Mouse (Mus musculus) intestine, embryonic 16.5 days (tissue): ENCODE data around the gene Fkbp7. TPM values are rescaled to one million over a fixed set of nuclear protein-coding genes. Genes with fewer than 3 reads are reported as not detected.
"Not testable (repeated sequence)": the region's sequence is repeated elsewhere in the genome, so short reads cannot be mapped to it uniquely, and the experiment has no call there.

Source experiments
- ATAC-seq: fragments of 200-750 bp; cut with Nextera tagmentation; 2 replicates; pipeline ENCODE4 v1.8.0; 2017; ENCODE audit warnings: moderate TSS enrichment, moderate library complexity
- H3K27ac ChIP-seq: fragments of 300-500 bp; sonication (generic); 2 replicates; pipeline ENCODE4 v1.5.1; 2014; ENCODE audit warnings: mild to moderate bottlenecking, low read length
- H3K27me3 ChIP-seq: fragments of 300-500 bp; sonication (generic); replicated peaks from 2 replicates; pipeline ENCODE4 v1.6.1; 2014; ENCODE audit warnings: low read length, control low read depth, mixed read lengths; ENCODE audit not compliant: control insufficient read depth, insufficient read depth
- H3K36me3 ChIP-seq: fragments of 300-500 bp; sonication (generic); 2 replicates; pipeline ENCODE4 v1.6.1; 2014; ENCODE audit warnings: low read length, control low read depth; ENCODE audit not compliant: control insufficient read depth, insufficient read depth
- H3K4me1 ChIP-seq: fragments of 300-500 bp; sonication (generic); 2 replicates; pipeline ENCODE4 v1.6.1; 2014; ENCODE audit warnings: low read length, control low read depth, mixed read lengths; ENCODE audit not compliant: control insufficient read depth, insufficient read depth
- H3K4me2 ChIP-seq: fragments of 300-500 bp; sonication (generic); 2 replicates; pipeline ENCODE4 v1.6.1; 2014; ENCODE audit warnings: low read depth, low read length, control low read depth
- H3K4me3 ChIP-seq: fragments of 300-500 bp; sonication (generic); 2 replicates; pipeline ENCODE4 v1.5.1; 2014; ENCODE audit warnings: mild to moderate bottlenecking, low read length
- H3K9ac ChIP-seq: fragments of 300-500 bp; sonication (generic); 2 replicates; pipeline ENCODE4 v1.6.1; 2014; ENCODE audit warnings: low read depth, low read length
- H3K9me3 ChIP-seq: fragments of 300-500 bp; sonication (generic); 2 replicates; pipeline ENCODE4 v1.6.1; 2016; ENCODE audit warnings: low read length, control low read depth; ENCODE audit not compliant: control insufficient read depth
- WGBS: fragments of 180-500 bp; shearing (Covaris S2); extraction: QIAGEN DNeasy Blood & Tissue Kit; methylation state at CpG from one replicate; pipeline ENCODE4 v1.1.7; 2014; 5-methylcytosine and 5-hydroxymethylcytosine counted together
- polyA plus RNA-seq: library from polyadenylated mRNA; unstranded; fragments of >200 nt; fragmentation: Nextera tagmentation; extraction: Ambion mirVana; gene quantifications from 2 replicates; pipeline ENCODE4 v1.2.1, GENCODE M21; 2015

Gene Fkbp7
- polyA plus RNA-seq, 1 experiment from 2014 or later = 44.5 TPM

DNA sequence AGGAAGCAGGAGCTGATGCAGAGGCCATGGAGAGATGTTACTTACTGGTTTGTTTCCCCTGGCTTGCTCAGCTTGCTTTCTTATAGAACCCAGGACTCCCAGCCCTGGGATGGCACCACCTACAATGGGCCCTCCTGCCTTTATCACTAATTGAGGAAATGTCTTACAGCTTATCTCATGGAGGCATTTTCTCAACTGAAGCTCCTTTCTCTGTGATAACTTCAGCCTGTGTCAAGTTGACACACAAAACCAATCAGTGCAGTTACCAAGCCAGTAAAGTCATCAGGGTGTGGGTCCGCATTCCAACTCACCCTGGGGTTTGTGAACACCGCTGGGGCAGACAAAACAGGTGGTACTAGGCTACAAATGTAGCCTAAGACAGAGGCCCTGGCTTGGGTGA, 50.6 kb downstream of the Fkbp7 start:
- peaks cover 18% of the 10 kb centered on the region for H3K36me3 ChIP-seq
- not testable (repeated sequence) for H3K4me3 ChIP-seq, ATAC-seq, H3K4me1 ChIP-seq, H3K27me3 ChIP-seq, H3K27ac ChIP-seq, H3K4me2 ChIP-seq, H3K9me3 ChIP-seq, H3K9ac ChIP-seq
- 88% methylated on average over 2 of the region's 2 CpGs for WGBS

DNA sequence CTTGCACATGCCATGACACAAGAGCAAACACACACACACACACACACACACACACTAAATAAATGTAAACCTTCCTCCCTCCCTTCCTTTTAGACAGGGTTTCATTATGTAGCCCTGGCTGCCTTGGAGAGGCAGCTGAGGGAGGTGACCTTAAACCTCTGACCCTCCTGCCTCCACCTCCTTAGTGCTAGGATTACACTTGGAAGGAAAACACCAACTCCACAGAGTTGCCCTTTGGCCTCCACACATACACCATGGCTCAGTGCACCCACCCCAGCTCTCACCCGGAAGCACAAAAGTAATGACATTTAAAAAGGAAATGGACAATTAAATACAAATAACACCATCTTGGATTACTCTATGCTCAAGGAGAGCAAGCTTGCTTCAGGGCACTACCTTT, 51.2 kb downstream of the Fkbp7 start:
- Histone ChIP-seq H3K4me3 (no peak overlapping the region), H3K36me3 (peaks cover 13% of the 10 kb centered on the region), H3K27ac (no peak overlapping the region), H3K4me1 (no peaks in the 10 kb centered on the region), H3K4me2 (no peak overlapping the region), H3K9ac (no peak overlapping the region), H3K27me3 (no peaks in the 10 kb centered on the region), H3K9me3 (no peaks in the 10 kb centered on the region)
- WGBS = 66% methylated on average over 1 of the region's 1 CpGs
- ATAC-seq = no peak

DNA sequence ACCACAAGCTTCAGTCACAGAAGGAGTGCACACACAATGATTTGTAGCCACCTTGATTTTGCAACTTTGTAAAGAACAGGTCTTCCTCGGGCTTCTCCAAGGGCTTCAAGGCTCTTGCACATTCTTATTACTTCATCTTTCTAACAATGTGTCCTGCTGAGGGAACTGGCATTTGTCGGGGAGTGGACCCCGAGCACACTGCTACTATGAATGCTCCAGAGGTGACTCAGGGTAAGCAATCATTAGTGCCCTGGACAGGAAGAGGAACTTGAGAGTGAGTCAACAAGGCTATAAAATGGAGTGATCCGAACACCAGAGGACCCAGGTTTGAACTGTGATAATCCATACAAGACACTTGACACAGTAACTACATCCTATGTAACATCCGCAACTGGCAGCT, 52.7 kb downstream of the Fkbp7 start:
- Histone ChIP-seq H3K27me3 (no peaks in the 10 kb centered on the region), H3K9me3 (no peaks in the 10 kb centered on the region), H3K4me3 (no peak overlapping the region), H3K27ac (no peak overlapping the region), H3K36me3 (peaks cover 7% of the 10 kb centered on the region), H3K4me2 (no peak overlapping the region), H3K9ac (no peak overlapping the region), H3K4me1 (no peaks in the 10 kb centered on the region)
- 79% methylated on average over 5 of the region's 5 CpGs for WGBS
- ATAC-seq = no peak

DNA sequence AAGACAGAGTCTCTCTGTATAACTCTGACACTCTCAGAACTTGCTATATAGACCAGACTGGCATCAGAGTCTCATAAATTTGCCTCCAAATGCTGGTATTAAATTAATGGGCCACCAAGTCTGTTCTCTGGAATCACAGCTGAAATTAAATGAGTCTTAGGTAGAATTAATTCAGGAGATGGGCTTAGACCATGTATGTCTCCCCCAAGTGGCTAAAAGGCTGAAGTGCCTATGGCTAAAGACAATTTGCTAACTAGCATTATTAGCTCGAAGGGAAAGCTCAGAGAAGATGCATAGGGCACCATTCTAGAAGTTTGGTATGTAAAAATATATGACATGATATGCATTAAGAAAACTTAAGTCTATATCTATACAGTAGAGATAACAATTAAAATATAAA, 54.8 kb downstream of the Fkbp7 start:
- 22% methylated on average over 1 of the region's 1 CpGs for WGBS
- Histone ChIP-seq H3K27me3 (no peaks in the 10 kb centered on the region), H3K4me1 (no peaks in the 10 kb centered on the region), H3K4me2 (no peak overlapping the region), H3K9ac (no peak overlapping the region), H3K27ac (no peak overlapping the region), H3K4me3 (no peak overlapping the region), H3K9me3 (no peaks in the 10 kb centered on the region), H3K36me3 (no peaks in the 10 kb centered on the region)
- no peak for ATAC-seq

Other genes with a start within 250 kb of the Fkbp7 start
- gene Prkra, start 25.1 kb downstream of the Fkbp7 start, polyA plus RNA-seq = 37.8 and 38.3 TPM in 2 replicates
- gene Pjvk, start 24.6 kb downstream of the Fkbp7 start, polyA plus RNA-seq = not detected in 2 replicates
- gene Plekha3, start 2.2 kb upstream of the Fkbp7 start, polyA plus RNA-seq = 2.1 and 2.2 TPM in 2 replicates